Mouse (Mus musculus) fat pad, adult 2 months (tissue): ENCODE measurements around the gene Tff3.

Experiments used
- DNase-seq: peaks from one replicate; pipeline ENCODE4 v3.0.0-alpha.2; 2011; ENCODE audit warnings: low read depth, low spot score; ENCODE audit errors: extremely low read depth

Tff3 gene

GRCm38 (mm10) chr17:31129452-31129851, at the start of gene Tff3:
TSS of gene Tff3 (minus strand) at chr17:31129646.
- no peak for DNase-seq

GRCm38 (mm10) chr17:31176321-31176720, 46.9 kb upstream of the Tff3 start:
- no peak for DNase-seq

- DNase-seq, result no peak
These were observed 40.4 kb upstream of the Tff3 start for GRCm38 (mm10) chr17:31169796-31170195.

- DNase-seq, result no peak
These were observed 35.7 kb upstream of the Tff3 start, which contains the start of gene Tff1 for GRCm38 (mm10) chr17:31165127-31165526. TSS of gene Tff1 (minus strand) at chr17:31165277.

GRCm38 (mm10) chr17:31163821-31164220, 34.4 kb upstream of the Tff3 start:
- no peak for DNase-seq

- DNase-seq, result no peak
These were observed 33.2 kb upstream of the Tff3 start for GRCm38 (mm10) chr17:31162607-31163006.

- DNase-seq, result no peak
These were observed 30.8 kb upstream of the Tff3 start for GRCm38 (mm10) chr17:31160291-31160690.

GRCm38 (mm10) chr17:31157921-31158320, 28.5 kb upstream of the Tff3 start:
- no peak for DNase-seq

GRCm38 (mm10) chr17:31153785-31154184, 24.3 kb upstream of the Tff3 start:
- DNase-seq, result no peak

- no peak for DNase-seq
These were observed 23.6 kb upstream of the Tff3 start for GRCm38 (mm10) chr17:31152966-31153499.

- no peak for DNase-seq
These were observed 23.1 kb upstream of the Tff3 start for GRCm38 (mm10) chr17:31152512-31152911.

GRCm38 (mm10) chr17:31145998-31146397, 16.6 kb upstream of the Tff3 start:
- DNase-seq, result no peak

- DNase-seq, result no peak
These were observed 14.9 kb upstream of the Tff3 start, which contains the start of gene Tff2 for GRCm38 (mm10) chr17:31144040-31145037. TSS of gene Tff2 (minus strand) at chr17:31144282.

GRCm38 (mm10) chr17:31142116-31142515, 12.7 kb upstream of the Tff3 start:
- no peak for DNase-seq

- DNase-seq, result no peak
These were observed 9.0 kb upstream of the Tff3 start for GRCm38 (mm10) chr17:31138398-31138797.

GRCm38 (mm10) chr17:31136821-31137220, 7.4 kb upstream of the Tff3 start:
- no peak for DNase-seq

GRCm38 (mm10) chr17:31136291-31136690, 6.8 kb upstream of the Tff3 start:
- DNase-seq, result no peak

GRCm38 (mm10) chr17:31134913-31135312, 5.5 kb upstream of the Tff3 start:
- DNase-seq, result no peak

- no peak for DNase-seq
These were observed 4.3 kb upstream of the Tff3 start for GRCm38 (mm10) chr17:31133776-31134175.

- no peak for DNase-seq
These were observed 1.9 kb upstream of the Tff3 start for GRCm38 (mm10) chr17:31131269-31131821.

GRCm38 (mm10) chr17:31128708-31129318, 633 bp downstream of the Tff3 start:
- DNase-seq, result no peak
